Mouse (Mus musculus) intestine, embryonic 16.5 days (tissue): ENCODE measurements around the gene Maneal. TPM values are rescaled to one million over a fixed set of nuclear protein-coding genes. Genes with fewer than 3 reads are reported as not detected.

ENCODE experiments used
- ATAC-seq: fragments of 200-750 bp; cut with Nextera tagmentation; 2 replicates; pipeline ENCODE4 v1.8.0; 2017; ENCODE audit warnings: moderate TSS enrichment, moderate library complexity
- H3K27ac ChIP-seq: fragments of 300-500 bp; sonication (generic); 2 replicates; pipeline ENCODE4 v1.5.1; 2014; ENCODE audit warnings: mild to moderate bottlenecking, low read length
- H3K27me3 ChIP-seq: fragments of 300-500 bp; sonication (generic); replicated peaks from 2 replicates; pipeline ENCODE4 v1.6.1; 2014; ENCODE audit warnings: low read length, control low read depth, mixed read lengths; ENCODE audit not compliant: control insufficient read depth, insufficient read depth
- H3K36me3 ChIP-seq: fragments of 300-500 bp; sonication (generic); 2 replicates; pipeline ENCODE4 v1.6.1; 2014; ENCODE audit warnings: low read length, control low read depth; ENCODE audit not compliant: control insufficient read depth, insufficient read depth
- H3K4me1 ChIP-seq: fragments of 300-500 bp; sonication (generic); 2 replicates; pipeline ENCODE4 v1.6.1; 2014; ENCODE audit warnings: low read length, control low read depth, mixed read lengths; ENCODE audit not compliant: control insufficient read depth, insufficient read depth
- H3K4me2 ChIP-seq: fragments of 300-500 bp; sonication (generic); 2 replicates; pipeline ENCODE4 v1.6.1; 2014; ENCODE audit warnings: low read depth, low read length, control low read depth
- H3K4me3 ChIP-seq: fragments of 300-500 bp; sonication (generic); 2 replicates; pipeline ENCODE4 v1.5.1; 2014; ENCODE audit warnings: mild to moderate bottlenecking, low read length
- H3K9ac ChIP-seq: fragments of 300-500 bp; sonication (generic); 2 replicates; pipeline ENCODE4 v1.6.1; 2014; ENCODE audit warnings: low read depth, low read length
- H3K9me3 ChIP-seq: fragments of 300-500 bp; sonication (generic); 2 replicates; pipeline ENCODE4 v1.6.1; 2016; ENCODE audit warnings: low read length, control low read depth; ENCODE audit not compliant: control insufficient read depth
- WGBS: fragments of 180-500 bp; shearing (Covaris S2); extraction: QIAGEN DNeasy Blood & Tissue Kit; methylation state at CpG from one replicate; pipeline ENCODE4 v1.1.7; 2014; 5-methylcytosine and 5-hydroxymethylcytosine counted together
- polyA plus RNA-seq: library from polyadenylated mRNA; unstranded; fragments of >200 nt; fragmentation: Nextera tagmentation; extraction: Ambion mirVana; gene quantifications from 2 replicates; pipeline ENCODE4 v1.2.1, GENCODE M21; 2015

Maneal gene
- polyA plus RNA-seq, 1 experiment from 2014 or later: 0.44 TPM

GRCm38 (mm10) chr4:124808511-124808910 lies 53.5 kb downstream of the Maneal start:
- WGBS: 80% methylated on average over 5 of the region's 5 CpGs
- H3K4me1 ChIP-seq: peaks cover 1% of the 10 kb centered on the region
- no peaks in the 10 kb centered on the region for H3K36me3 ChIP-seq
- no peaks in the 10 kb centered on the region for H3K9me3 ChIP-seq
- no peak for ATAC-seq
- H3K4me2 ChIP-seq: no peak overlapping the region
- H3K27ac ChIP-seq: no peak overlapping the region
- H3K27me3 ChIP-seq: no peaks in the 10 kb centered on the region
- no peak overlapping the region for H3K9ac ChIP-seq
- H3K4me3 ChIP-seq: no peak overlapping the region

Other genes starting within 250 kb of the Maneal start
- gene Pou3f1, start 205.4 kb downstream of the Maneal start, polyA plus RNA-seq: 0.04 TPM in 1 of 2 replicates, not detected in the other
- gene Utp11, start 168.6 kb downstream of the Maneal start, polyA plus RNA-seq: 51.8 and 58.6 TPM in 2 replicates
- 5.1 and 5.2 TPM in 2 replicates for gene Fhl3, start 161.5 kb downstream of the Maneal start, polyA plus RNA-seq
- gene Sf3a3, start 147.4 kb downstream of the Maneal start, polyA plus RNA-seq: 105 and 125 TPM in 2 replicates
- gene Inpp5b, start 120.3 kb downstream of the Maneal start, polyA plus RNA-seq: 27.0 and 27.5 TPM in 2 replicates
- 8.5 and 11.1 TPM in 2 replicates for gene Mtf1, start 60.1 kb downstream of the Maneal start, polyA plus RNA-seq
- gene Yrdc, start 11.5 kb downstream of the Maneal start, polyA plus RNA-seq: 27.3 and 29.5 TPM in 2 replicates
- 35.3 and 35.8 TPM in 2 replicates for gene 1110065P20Rik, start 11.0 kb downstream of the Maneal start, polyA plus RNA-seq
- gene Epha10, start 18.7 kb upstream of the Maneal start, polyA plus RNA-seq: 0.07 and 0.15 TPM in 2 replicates
- 9.1 and 9.3 TPM in 2 replicates for gene 9930104L06Rik, start 74.9 kb upstream of the Maneal start, polyA plus RNA-seq
- gene Cdca8, start 77.1 kb upstream of the Maneal start, polyA plus RNA-seq: 105 and 126 TPM in 2 replicates
- gene Rspo1, start 124.3 kb upstream of the Maneal start, polyA plus RNA-seq: 6.0 and 8.0 TPM in 2 replicates
- 61.8 and 64.6 TPM in 2 replicates for gene Gnl2, start 154.4 kb upstream of the Maneal start, polyA plus RNA-seq
- not detected in 2 replicates for gene Dnali1, start 203.5 kb upstream of the Maneal start, polyA plus RNA-seq
- 21.3 and 22.7 TPM in 2 replicates for gene Snip1, start 204.5 kb upstream of the Maneal start, polyA plus RNA-seq
- gene Meaf6, start 223.0 kb upstream of the Maneal start, polyA plus RNA-seq: 39.3 and 40.3 TPM in 2 replicates